Mouse (Mus musculus) E14TG2a.4 (cell line): ENCODE data around the gene Slc16a7.

Source experiments
- CTCF ChIP-seq: conservative IDR thresholded peaks from 2 replicates; pipeline ENCODE4 v1.5.1; 2014; ENCODE audit warnings: low read length
- NANOG ChIP-seq: IDR thresholded peaks from 2 replicates; pipeline ENCODE4 v1.6.1; 2014; ENCODE audit warnings: borderline replicate concordance, low read length, mixed read lengths

DNA sequence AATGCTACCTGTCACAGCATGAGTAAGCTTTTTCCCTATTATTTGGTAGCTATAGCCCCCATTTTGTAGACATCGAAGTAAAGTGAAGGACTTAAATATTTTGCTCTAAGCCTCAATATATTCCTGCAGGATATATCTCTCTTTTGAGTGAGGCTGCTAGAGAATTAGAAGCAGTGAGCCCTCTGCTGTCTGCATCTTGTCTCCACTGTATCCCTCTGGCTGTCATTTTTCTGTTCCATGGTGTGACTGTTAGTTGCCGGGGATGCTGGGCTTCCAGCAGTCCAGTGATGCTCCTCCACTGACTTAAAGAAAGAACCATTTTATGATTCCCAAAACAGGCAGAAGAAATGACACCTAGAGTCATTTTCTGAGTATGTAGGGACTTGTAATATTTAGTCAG lies 78.4 kb downstream of the Slc16a7 start:
- no peak for TF ChIP-seq CTCF
- no peak for TF ChIP-seq NANOG
